Mouse (Mus musculus): ENCODE data around the gene Rab37.
A peak's percentile ranks its signal among the peaks of the same experiment; 100 is the strongest.

DNA sequence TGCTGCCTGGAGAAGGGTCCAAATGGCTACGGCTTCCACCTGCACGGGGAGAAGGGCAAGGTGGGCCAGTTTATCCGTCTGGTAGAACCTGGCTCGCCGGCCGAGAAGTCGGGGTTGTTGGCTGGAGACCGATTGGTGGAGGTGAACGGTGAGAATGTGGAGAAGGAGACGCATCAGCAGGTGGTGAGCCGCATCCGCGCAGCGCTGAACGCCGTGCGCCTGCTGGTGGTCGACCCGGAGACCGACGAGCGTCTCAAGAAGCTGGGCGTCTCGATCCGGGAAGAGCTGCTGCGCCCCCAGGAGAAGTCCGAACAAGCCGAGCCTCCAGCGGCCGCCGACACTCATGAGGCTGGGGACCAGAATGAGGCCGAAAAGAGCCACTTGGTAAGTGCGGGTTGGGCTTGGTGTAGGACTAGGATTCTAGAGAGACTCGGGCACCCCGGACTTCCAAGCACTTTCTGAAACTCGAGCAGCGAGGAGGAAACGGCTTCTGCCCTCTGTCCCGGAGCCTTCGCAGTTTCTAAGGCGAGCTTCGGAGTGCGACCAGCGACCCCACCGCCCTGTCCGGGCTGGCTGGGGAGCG is 72.4 kb downstream of the Rab37 start:
- TF ChIP-seq EP300 (IDR thresholded peaks at IDR 0.05; ENCODE audit: low read depth) (no peak), CTCF (IDR thresholded peaks at IDR 0.05; ENCODE audit: low read depth) (peak; percentile 19; the same call in 1 of the 2 replicates)

Measured in liver, postnatal 0 days (tissue).